Mouse (Mus musculus) forebrain, embryonic 11.5 days (tissue): ENCODE measurements around the gene Zfp663. TPM values are rescaled to one million over a fixed set of nuclear protein-coding genes. Genes with fewer than 3 reads are reported as not detected.

ENCODE experiments used
- ATAC-seq: fragments of 200-750 bp; cut with Nextera tagmentation; replicated peaks from 2 replicates; pipeline ENCODE4 v1.8.0; 2017; ENCODE audit warnings: moderate TSS enrichment; ENCODE audit not compliant: low FRiP score
- DNase-seq: peaks from one replicate; pipeline ENCODE4 v3.0.0-alpha.2; 2017; ENCODE audit warnings: low spot score
- H3K27ac ChIP-seq: fragments of 300-500 bp; sonication (generic); 2 replicates; pipeline ENCODE4 v1.5.1; 2014; ENCODE audit warnings: low read depth, low read length
- H3K27me3 ChIP-seq: fragments of 300-500 bp; sonication (generic); 2 replicates; pipeline ENCODE4 v1.6.1; 2014; ENCODE audit warnings: mild to moderate bottlenecking, low read length, mixed read lengths; ENCODE audit not compliant: control insufficient read depth, insufficient read depth
- H3K36me3 ChIP-seq: fragments of 300-500 bp; sonication (generic); 2 replicates; pipeline ENCODE4 v1.6.1; 2014; ENCODE audit warnings: mild to moderate bottlenecking, low read length, moderate library complexity, mixed read lengths; ENCODE audit not compliant: control insufficient read depth, insufficient read depth
- H3K4me1 ChIP-seq: fragments of 300-500 bp; sonication (generic); replicated peaks from 2 replicates; pipeline ENCODE4 v1.6.1; 2014; ENCODE audit warnings: low read length, mixed read lengths; ENCODE audit not compliant: control insufficient read depth, insufficient read depth
- H3K4me2 ChIP-seq: fragments of 300-500 bp; sonication (generic); 2 replicates; pipeline ENCODE4 v1.6.1; 2014; ENCODE audit warnings: low read depth, mild to moderate bottlenecking, low read length, moderate library complexity, mixed read lengths; ENCODE audit not compliant: severe bottlenecking
- H3K4me3 ChIP-seq: fragments of 300-500 bp; sonication (generic); 2 replicates; pipeline ENCODE4 v1.5.1; 2014; ENCODE audit warnings: low read depth, low read length
- H3K9ac ChIP-seq: fragments of 300-500 bp; sonication (generic); 2 replicates; pipeline ENCODE4 v1.6.1; 2014; ENCODE audit warnings: low read length
- H3K9me3 ChIP-seq: fragments of 300-500 bp; sonication (generic); 2 replicates; pipeline ENCODE4 v1.6.1; 2016; ENCODE audit warnings: low read length, mixed read lengths; ENCODE audit not compliant: control insufficient read depth
- whole genome bisulfite sequencing: fragments of 180-500 bp; shearing (Covaris S2); extraction: QIAGEN DNeasy Blood & Tissue Kit; methylation state at CpG from one replicate; pipeline ENCODE4 v1.1.7; 2014; 5-methylcytosine and 5-hydroxymethylcytosine counted together
- polyA plus RNA-seq: library from polyadenylated mRNA; unstranded; fragments of >200 nt; fragmentation: Nextera tagmentation; extraction: Ambion mirVana; gene quantifications from 2 replicates; pipeline ENCODE4 v1.2.1, GENCODE M21; 2014

Gene Zfp663
- polyA plus RNA-seq, 1 experiment from 2014 or later, result 4.7 TPM

DNA sequence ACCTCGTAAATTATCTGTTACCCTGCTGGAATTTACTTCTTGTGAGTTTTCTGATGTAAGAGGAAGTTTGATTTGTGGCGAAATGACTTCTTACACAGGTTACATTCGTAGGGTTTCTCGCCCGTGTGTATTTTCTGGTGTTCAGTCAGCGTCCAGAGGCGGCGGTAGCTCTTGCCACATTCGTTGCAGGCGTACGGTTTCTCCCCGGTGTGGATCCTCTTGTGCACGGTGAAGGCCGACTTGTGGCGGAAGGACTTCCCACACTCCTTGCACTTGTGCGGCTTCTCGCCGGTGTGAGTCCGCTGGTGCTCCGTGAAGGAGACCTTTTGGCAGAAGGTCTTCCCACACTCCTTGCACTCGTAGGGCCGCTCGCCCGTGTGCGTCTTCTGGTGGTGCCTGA is 11.5 kb upstream of the Zfp663 start:
- WGBS, result 95% methylated on average over 25 of the region's 25 CpGs
- ATAC-seq, result no peak

GRCm38 (mm10) chr2:165376001-165376400 is 7.5 kb upstream of the Zfp663 start:
- Histone ChIP-seq H3K4me3 (no peak overlapping the region), H3K36me3 (peaks cover 19% of the 10 kb centered on the region), H3K4me1 (0 out of 2 replicates have a peak, but pooled peaks cover 1% of the 10 kb centered on the region), H3K27ac (no peak overlapping the region), H3K4me2 (no peak overlapping the region), H3K27me3 (no peaks in the 10 kb centered on the region), H3K9ac (no peak overlapping the region), H3K9me3 (no peaks in the 10 kb centered on the region; the same call in 1 of the 2 replicates)
- ATAC-seq, result no peak
- no peak for DNase-seq
- WGBS, result 89% methylated on average over 4 of the region's 4 CpGs

More for the DNA sequence above, 11.5 kb upstream of the Zfp663 start:
- Histone ChIP-seq H3K27ac (no peak overlapping the region), H3K9me3 (no peaks in the 10 kb centered on the region; the same call in 1 of the 2 replicates), H3K27me3 (no peaks in the 10 kb centered on the region), H3K36me3 (peaks cover 51% of the 10 kb centered on the region), H3K4me1 (0 out of 2 replicates have a peak, but pooled peaks cover 1% of the 10 kb centered on the region), H3K4me3 (no peak overlapping the region), H3K4me2 (no peak overlapping the region), H3K9ac (no peak overlapping the region)
- no peak for DNase-seq

- Histone ChIP-seq H3K4me3 (no peak overlapping the region), H3K27me3 (no peaks in the 10 kb centered on the region), H3K4me2 (no peak overlapping the region), H3K4me1 (0 out of 2 replicates have a peak, but pooled peaks cover 1% of the 10 kb centered on the region), H3K27ac (no peak overlapping the region), H3K9me3 (no peaks in the 10 kb centered on the region; the same call in 1 of the 2 replicates), H3K36me3 (peaks cover 14% of the 10 kb centered on the region), H3K9ac (no peak overlapping the region)
- 81% methylated on average over 5 of the region's 5 CpGs for WGBS
- ATAC-seq (no peak), DNase-seq (no peak)
Measured at GRCm38 (mm10) chr2:165375478-165375877, 6.9 kb upstream of the Zfp663 start.

DNA sequence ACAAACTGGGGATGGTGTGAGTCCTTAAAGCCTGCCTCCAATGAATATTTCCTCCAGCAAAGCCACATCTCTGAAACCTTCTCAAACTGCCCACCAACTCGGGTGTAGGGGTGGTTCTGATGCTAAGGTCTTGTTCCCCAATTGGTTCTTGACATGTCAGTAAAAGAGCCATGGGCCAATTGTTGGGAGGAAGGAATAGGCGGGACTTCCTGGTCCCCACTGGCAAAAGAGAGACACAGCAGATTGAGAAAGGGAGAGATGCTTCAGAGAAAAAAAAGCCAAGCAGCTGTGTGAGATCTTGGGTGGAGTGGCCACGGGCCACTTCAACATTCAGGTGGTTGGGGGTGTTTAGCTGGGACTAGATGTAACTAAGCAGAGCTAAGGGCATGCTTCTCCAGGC is 2.5 kb upstream of the Zfp663 start:
- no peaks in the 10 kb centered on the region for H3K36me3 ChIP-seq
- H3K4me3 ChIP-seq, result no peak overlapping the region
- no peaks in the 10 kb centered on the region for H3K9me3 ChIP-seq
- H3K9ac ChIP-seq, result no peak overlapping the region
- H3K27me3 ChIP-seq, result no peaks in the 10 kb centered on the region
- H3K27ac ChIP-seq, result no peak overlapping the region
- no peak overlapping the region for H3K4me2 ChIP-seq
- WGBS, result 20% methylated on average over 3 of the region's 3 CpGs
- DNase-seq, result no peak
- ATAC-seq, result no peak
- H3K4me1 ChIP-seq, result peaks cover 7% of the 10 kb centered on the region; the same call in 1 of the 2 replicates

GRCm38 (mm10) chr2:165370348-165370747 is 1.8 kb upstream of the Zfp663 start:
- H3K4me2 ChIP-seq, result no peak overlapping the region
- DNase-seq (no peak), ATAC-seq (no peak)
- no peak overlapping the region for H3K9ac ChIP-seq
- WGBS, result 83% methylated on average over 3 of the region's 3 CpGs
- no peak overlapping the region for H3K4me3 ChIP-seq
- no peak overlapping the region for H3K27ac ChIP-seq
- H3K36me3 ChIP-seq, result no peaks in the 10 kb centered on the region
- H3K9me3 ChIP-seq, result no peaks in the 10 kb centered on the region
- H3K27me3 ChIP-seq, result no peaks in the 10 kb centered on the region
- peaks cover 7% of the 10 kb centered on the region; the same call in 1 of the 2 replicates for H3K4me1 ChIP-seq

DNA sequence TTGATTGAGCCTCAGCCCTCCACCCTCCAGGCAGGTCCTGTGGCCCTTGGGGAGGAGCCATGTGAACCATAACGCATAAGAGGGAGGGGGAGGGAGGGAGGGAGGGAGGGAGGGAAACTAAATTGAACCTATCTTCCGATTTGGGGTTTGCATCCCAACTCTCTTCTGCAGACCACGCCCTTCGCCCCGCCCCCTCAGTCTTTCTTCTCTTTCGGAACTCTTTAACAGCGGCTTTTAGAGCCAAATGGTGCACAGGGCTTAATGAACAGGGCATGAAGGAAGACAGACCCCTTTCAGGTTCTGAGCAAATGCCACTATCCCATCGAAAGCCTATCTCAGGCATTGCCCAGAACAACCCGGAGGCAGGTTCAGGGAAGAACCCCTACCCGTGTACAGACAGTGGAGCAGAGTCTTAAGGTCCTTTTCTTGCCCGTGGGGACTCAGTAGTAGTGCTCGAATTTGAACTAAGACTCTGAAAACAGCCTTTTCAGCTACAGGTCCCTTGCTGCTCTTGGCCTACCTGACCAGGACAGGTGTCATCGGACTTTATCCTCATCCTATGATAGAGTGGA is 575 bp downstream of the Zfp663 start:
- Histone ChIP-seq H3K27ac (peak overlapping the region; percentile 13), H3K27me3 (no peaks in the 10 kb centered on the region), H3K36me3 (no peaks in the 10 kb centered on the region), H3K4me2 (peak overlapping the region; percentile 53), H3K9ac (peak overlapping the region; percentile 38), H3K4me1 (peaks cover 6% of the 10 kb centered on the region; the same call in 1 of the 2 replicates), H3K4me3 (peak overlapping the region; percentile 31), H3K9me3 (no peaks in the 10 kb centered on the region)
- WGBS, result under 1% methylated on average over 13 of the region's 13 CpGs
- DNase-seq, result peak; percentile 80
- peak; percentile 65 for ATAC-seq

DNA sequence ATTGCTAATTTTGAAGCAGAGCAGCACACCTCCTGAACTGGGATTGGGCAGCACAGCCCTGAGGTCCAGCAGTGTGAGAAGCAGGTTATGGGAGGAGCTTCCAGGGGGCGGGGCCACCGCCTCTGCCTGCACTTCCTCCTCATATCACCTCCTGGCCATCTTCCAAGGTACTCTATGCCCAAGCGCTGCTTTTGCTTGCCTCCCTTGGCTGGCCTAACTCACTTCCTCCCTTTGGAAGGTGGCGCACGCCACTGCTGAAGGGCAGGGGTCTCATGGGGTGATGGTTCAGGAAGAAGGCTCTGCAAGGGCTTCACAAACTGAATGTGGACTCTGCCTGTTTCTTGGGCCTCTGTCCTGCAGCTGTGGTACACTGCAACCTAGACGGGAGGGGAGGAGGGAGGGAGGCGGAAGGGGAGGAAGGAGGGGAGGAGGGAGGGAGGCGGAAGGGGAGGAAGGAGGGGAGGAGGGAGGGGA is 1.4 kb downstream of the Zfp663 start:
- Histone ChIP-seq H3K27ac (no peak overlapping the region), H3K36me3 (no peaks in the 10 kb centered on the region), H3K4me2 (no peak overlapping the region; the same call in none of the 2 replicates), H3K9me3 (no peaks in the 10 kb centered on the region), H3K4me3 (no peak overlapping the region; the same call in 1 of the 2 replicates), H3K9ac (no peak overlapping the region), H3K4me1 (peaks cover 5% of the 10 kb centered on the region; the same call in 1 of the 2 replicates), H3K27me3 (no peaks in the 10 kb centered on the region)
- no peak; the same call in 1 of the 2 replicates for ATAC-seq
- DNase-seq, result peak; percentile 66
- 11% methylated on average over 5 of the region's 8 CpGs for WGBS

- no peaks in the 10 kb centered on the region for H3K27me3 ChIP-seq
- no peaks in the 10 kb centered on the region for H3K9me3 ChIP-seq
- H3K27ac ChIP-seq, result no peak overlapping the region
- 15% methylated on average over 21 of the region's 21 CpGs for WGBS
- H3K4me2 ChIP-seq, result no peak overlapping the region; the same call in 1 of the 2 replicates
- no peak overlapping the region for H3K4me3 ChIP-seq
- no peak for ATAC-seq
- peak; percentile 87 for DNase-seq
- H3K36me3 ChIP-seq, result no peaks in the 10 kb centered on the region
- peaks cover 5% of the 10 kb centered on the region; the same call in 1 of the 2 replicates for H3K4me1 ChIP-seq
- H3K9ac ChIP-seq, result no peak overlapping the region
Measured at GRCm38 (mm10) chr2:165364334-165365091, 4.0 kb downstream of the Zfp663 start.
